Mouse (Mus musculus): ENCODE results near the gene Camta1. TPM values are rescaled to one million over a fixed set of nuclear protein-coding genes. Genes with fewer than 3 reads are reported as not detected.
A peak's percentile ranks its signal among the peaks of the same experiment; 100 is the strongest.

The Camta1 gene
- polyA plus RNA-seq, 1 experiment: 13.4 TPM

DNA sequence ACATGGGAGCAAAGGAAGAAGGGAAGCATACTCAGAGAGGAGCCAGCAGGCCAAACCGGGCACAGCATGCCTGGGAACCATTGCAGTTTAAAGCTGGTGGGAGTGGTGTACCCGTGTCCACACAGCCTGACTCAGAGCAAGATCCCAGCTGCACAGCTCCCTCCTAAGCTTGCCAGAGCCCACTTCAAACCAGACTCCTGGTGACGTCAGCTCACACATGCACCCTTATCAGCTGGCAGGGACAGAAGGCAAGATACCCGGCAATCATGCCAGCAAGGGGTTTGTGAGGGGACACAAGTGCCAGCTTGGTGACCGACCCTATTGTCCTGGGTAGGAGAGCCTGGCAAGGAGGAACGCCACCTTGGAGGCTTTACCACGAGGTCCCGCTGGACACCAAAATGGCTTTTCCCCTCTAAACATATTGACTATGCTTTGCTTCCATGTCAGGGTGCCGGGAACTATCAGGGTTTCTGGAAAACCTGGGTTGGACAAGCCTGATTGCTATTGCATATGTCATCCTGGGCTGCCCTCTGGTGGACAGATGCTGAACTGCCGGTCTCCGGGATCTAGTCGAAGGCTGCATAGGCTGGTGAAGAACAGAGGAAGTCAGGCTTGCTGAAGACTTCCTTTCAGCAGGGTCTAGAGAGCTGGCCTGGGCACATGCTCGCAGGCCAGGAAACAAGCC lies 720.3 kb downstream of the Camta1 start:
- Histone ChIP-seq H3K4me3 (replicated peaks) (peak overlapping the region; percentile 35), H3K9me3 (peaks cover 29% of the 10 kb centered on the region), H3K27me3 (replicated peaks) (peaks cover 45% of the 10 kb centered on the region), H3K4me1 (peaks cover 11% of the 10 kb centered on the region), H3K36me3 (replicated peaks; ENCODE audit: low read length) (no peaks in the 10 kb centered on the region)
- TF ChIP-seq FLI1 (IDR thresholded peaks at IDR 0.05; ENCODE audit: low read length): no peak
- TF ChIP-seq GATA1 (IDR thresholded peaks at IDR 0.05; ENCODE audit: borderline replicate concordance, low read length): no peak

DNA sequence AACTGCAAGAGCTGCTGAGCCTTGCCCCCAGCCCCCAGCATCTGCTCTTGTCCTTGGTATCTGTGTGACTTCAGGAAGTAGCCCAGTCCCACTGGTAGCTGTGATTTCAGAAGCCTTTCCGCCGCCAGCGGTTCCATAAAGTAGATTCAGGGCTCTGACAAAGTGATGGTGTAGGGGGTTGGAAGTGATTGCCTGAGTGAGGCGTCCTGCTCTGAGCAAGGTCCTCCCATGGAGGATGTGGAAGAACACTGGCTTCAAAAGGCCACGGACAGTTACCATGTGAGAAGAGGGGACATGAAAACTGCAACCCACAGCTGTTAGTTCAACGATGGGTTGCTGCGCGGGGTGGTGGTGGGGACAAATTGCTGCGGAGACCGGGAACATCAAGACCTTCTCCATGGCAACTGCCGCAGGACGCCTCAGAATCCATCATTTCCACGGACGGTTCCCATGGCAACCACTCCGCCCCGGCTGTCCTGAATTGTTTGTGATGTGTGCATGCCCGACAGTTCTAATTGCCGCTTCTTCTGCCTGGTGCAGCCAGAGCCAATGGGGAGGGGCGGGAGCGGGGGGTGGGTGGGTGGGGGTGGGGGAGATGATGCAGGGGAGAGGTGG lies 721.2 kb downstream of the Camta1 start:
- no peaks in the 10 kb centered on the region for H3K36me3 ChIP-seq (replicated peaks; ENCODE audit: low read length)
- no peak overlapping the region for H3K4me3 ChIP-seq (replicated peaks)
- peaks cover 29% of the 10 kb centered on the region for H3K9me3 ChIP-seq
- TF ChIP-seq GATA1 (IDR thresholded peaks at IDR 0.05; ENCODE audit: borderline replicate concordance, low read length): no peak
- TF ChIP-seq FLI1 (IDR thresholded peaks at IDR 0.05; ENCODE audit: low read length): no peak
- H3K4me1 ChIP-seq: peaks cover 11% of the 10 kb centered on the region
- H3K27me3 ChIP-seq (replicated peaks): peaks cover 50% of the 10 kb centered on the region

DNA sequence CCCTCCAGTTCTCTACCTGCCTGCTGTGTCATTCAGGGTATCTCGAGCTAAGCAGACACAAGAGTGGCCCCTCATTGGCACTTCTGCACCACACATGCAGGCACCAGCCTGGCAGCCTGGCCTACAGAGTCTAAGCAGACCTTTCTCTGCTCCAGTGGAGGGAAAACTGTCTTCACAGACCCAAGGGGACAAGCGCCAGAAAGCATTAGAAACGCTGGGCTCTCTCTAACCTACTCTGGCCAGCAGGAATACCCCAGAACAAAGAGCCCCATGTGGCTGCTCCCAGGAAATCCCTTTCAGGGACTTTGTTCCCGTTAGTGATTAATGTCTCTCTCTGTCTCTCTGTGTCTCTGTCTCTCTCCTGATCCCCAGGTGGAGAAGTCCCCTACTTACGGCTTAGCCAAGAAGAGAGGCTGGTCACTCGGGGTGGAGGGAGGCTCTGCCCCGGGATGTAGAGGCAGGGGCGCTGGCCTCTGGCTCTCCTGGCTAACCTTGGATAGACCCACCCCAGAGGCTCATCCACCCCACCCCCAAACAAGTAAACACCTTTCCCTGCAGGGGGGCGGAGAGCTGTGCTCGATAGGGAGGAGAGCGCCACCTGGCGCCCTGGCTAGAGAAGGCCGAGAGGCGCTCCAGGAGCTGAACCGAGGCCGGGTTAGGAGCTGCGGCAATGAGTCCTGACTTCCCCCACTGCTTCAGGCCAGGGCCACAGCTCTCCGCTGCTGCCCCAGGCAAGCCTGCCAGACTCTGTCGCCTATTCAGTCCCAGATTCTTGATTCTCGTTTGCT lies 722.4 kb downstream of the Camta1 start:
- no peak overlapping the region for H3K4me3 ChIP-seq (replicated peaks)
- H3K27me3 ChIP-seq (replicated peaks): peaks cover 55% of the 10 kb centered on the region
- no peaks in the 10 kb centered on the region for H3K36me3 ChIP-seq (replicated peaks; ENCODE audit: low read length)
- peaks cover 11% of the 10 kb centered on the region for H3K4me1 ChIP-seq
- TF ChIP-seq FLI1 (IDR thresholded peaks at IDR 0.05; ENCODE audit: low read length) (no peak), GATA1 (IDR thresholded peaks at IDR 0.05; ENCODE audit: borderline replicate concordance, low read length) (no peak)
- H3K9me3 ChIP-seq: peaks cover 18% of the 10 kb centered on the region

DNA sequence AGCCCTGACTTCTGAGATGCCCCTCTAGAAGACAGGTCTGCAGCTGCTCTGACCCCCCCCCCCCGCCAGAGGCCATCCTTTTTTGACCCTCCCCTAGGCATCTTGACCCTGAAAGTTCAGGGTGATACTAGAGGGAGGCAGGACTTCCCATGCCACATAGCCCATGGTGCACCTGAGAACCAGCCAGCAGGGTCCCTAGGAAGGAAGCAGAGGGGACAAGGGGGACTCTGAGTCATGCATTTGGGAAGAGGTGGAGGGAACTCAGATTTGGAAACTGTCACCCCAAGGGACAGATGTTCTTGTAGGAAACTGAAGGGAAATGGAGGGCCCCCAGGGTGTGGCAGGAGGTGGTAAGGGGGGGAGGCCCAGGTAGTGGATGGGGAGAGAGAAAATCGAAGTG lies 723.1 kb downstream of the Camta1 start:
- Histone ChIP-seq H3K27me3 (replicated peaks) (peaks cover 60% of the 10 kb centered on the region), H3K9me3 (peaks cover 11% of the 10 kb centered on the region), H3K4me1 (peaks cover 15% of the 10 kb centered on the region), H3K4me3 (replicated peaks) (no peak overlapping the region), H3K36me3 (replicated peaks; ENCODE audit: low read length) (no peaks in the 10 kb centered on the region)
- TF ChIP-seq GATA1 (IDR thresholded peaks at IDR 0.05; ENCODE audit: borderline replicate concordance, low read length) (no peak), FLI1 (IDR thresholded peaks at IDR 0.05; ENCODE audit: low read length) (no peak)

DNA sequence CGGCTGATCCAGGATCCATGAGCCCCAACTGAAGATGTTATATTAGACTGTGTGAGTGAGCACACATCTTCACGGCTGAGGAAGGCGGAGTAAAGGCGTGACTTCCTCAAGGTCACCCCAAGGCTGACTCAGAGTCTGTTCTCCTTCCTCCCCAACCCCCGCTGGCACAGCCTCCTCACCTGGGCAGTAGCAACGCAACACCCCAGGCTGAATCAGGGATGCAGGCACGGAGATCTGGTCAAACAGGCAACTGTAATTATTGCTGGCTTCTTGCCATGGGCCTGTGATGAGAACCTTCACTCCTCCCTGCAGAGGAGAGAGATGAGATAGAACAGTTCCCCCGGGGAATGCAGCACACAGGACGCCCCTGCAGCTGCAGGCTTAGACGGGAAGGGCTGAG lies 723.5 kb downstream of the Camta1 start:
- TF ChIP-seq GATA1 (IDR thresholded peaks at IDR 0.05; ENCODE audit: borderline replicate concordance, low read length): no peak
- no peak for TF ChIP-seq FLI1 (IDR thresholded peaks at IDR 0.05; ENCODE audit: low read length)
- Histone ChIP-seq H3K9me3 (peaks cover 7% of the 10 kb centered on the region), H3K4me3 (replicated peaks) (no peak overlapping the region), H3K4me1 (peaks cover 15% of the 10 kb centered on the region), H3K36me3 (replicated peaks; ENCODE audit: low read length) (no peaks in the 10 kb centered on the region), H3K27me3 (replicated peaks) (peaks cover 61% of the 10 kb centered on the region)

DNA sequence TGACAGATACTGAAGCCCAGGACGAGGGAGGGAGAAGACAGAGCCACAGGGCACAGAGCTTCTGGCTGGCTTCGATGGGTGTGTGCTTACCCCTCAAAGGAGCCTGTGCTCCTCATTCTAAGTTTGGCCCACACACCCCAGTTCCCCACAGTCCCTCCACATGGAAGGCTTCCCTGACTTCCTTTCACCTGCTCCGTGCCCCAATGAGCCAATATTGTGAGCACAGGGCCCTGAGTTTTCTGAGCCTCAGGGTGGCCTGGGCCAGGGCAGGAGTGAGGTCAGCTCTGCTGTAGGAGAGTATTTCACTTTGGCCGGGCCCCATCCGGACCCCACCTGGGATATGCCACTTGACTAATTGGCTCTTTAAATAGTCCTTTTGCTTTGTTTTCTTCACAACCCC lies 724.0 kb downstream of the Camta1 start:
- H3K4me1 ChIP-seq: peaks cover 15% of the 10 kb centered on the region
- H3K9me3 ChIP-seq: peaks cover 3% of the 10 kb centered on the region; the same call in 1 of the 2 replicates
- H3K27me3 ChIP-seq (replicated peaks): peaks cover 66% of the 10 kb centered on the region
- no peaks in the 10 kb centered on the region for H3K36me3 ChIP-seq (replicated peaks; ENCODE audit: low read length)
- no peak for TF ChIP-seq FLI1 (IDR thresholded peaks at IDR 0.05; ENCODE audit: low read length)
- TF ChIP-seq GATA1 (IDR thresholded peaks at IDR 0.05; ENCODE audit: borderline replicate concordance, low read length): no peak
- no peak overlapping the region for H3K4me3 ChIP-seq (replicated peaks)

DNA sequence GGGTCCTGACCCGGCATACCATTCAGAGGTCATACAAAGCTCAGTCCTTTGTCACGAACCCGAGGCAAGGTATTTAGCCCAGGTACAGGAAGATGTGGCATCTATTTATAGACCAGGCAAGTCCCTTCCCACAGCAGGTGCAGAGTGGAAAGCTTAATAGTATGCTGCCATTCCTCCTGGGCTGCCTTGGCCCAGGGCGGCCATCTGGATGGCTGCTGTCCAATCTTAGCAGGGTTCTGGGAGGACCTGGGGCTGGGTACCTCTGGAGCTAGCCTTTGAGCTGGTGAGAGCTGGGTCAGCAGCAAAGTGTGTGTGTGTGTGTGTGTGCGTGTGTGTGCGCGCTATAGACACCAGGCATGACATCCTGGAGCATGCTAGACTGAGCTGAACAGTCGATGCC lies 726.2 kb downstream of the Camta1 start:
- Histone ChIP-seq H3K4me3 (replicated peaks) (no peak overlapping the region), H3K27me3 (replicated peaks) (peaks cover 73% of the 10 kb centered on the region), H3K4me1 (0 out of 2 replicates have a peak, but pooled peaks cover 3% of the 10 kb centered on the region), H3K36me3 (replicated peaks; ENCODE audit: low read length) (no peaks in the 10 kb centered on the region), H3K9me3 (no peaks in the 10 kb centered on the region)
- no peak for TF ChIP-seq FLI1 (IDR thresholded peaks at IDR 0.05; ENCODE audit: low read length)
- TF ChIP-seq GATA1 (IDR thresholded peaks at IDR 0.05; ENCODE audit: borderline replicate concordance, low read length): no peak

DNA sequence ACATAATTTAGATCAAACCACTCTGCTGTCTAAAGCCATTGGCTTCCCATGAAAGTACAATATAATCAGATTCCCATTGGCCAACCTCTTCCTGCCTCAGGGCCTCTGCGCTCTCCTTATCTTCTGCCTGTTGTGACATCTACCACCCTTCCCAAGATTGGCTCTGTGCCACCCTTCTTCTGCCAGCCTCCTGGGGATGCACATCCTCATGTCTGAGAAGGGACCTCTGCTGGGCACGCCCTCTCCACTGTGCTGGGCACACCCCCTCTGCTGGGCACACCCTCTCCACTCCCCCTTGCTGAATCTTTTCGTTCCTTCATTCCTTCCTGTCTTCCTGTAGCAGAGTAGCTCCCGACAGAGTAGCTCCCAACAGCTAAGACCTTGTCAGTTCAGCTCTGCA lies 727.9 kb downstream of the Camta1 start:
- peaks cover 8% of the 10 kb centered on the region; the same call in 1 of the 2 replicates for H3K4me1 ChIP-seq
- TF ChIP-seq GATA1 (IDR thresholded peaks at IDR 0.05; ENCODE audit: borderline replicate concordance, low read length) (no peak), FLI1 (IDR thresholded peaks at IDR 0.05; ENCODE audit: low read length) (no peak)
- H3K27me3 ChIP-seq (replicated peaks): peaks cover 74% of the 10 kb centered on the region
- no peak overlapping the region for H3K4me3 ChIP-seq (replicated peaks)
- no peaks in the 10 kb centered on the region for H3K9me3 ChIP-seq
- no peaks in the 10 kb centered on the region for H3K36me3 ChIP-seq (replicated peaks; ENCODE audit: low read length)

DNA sequence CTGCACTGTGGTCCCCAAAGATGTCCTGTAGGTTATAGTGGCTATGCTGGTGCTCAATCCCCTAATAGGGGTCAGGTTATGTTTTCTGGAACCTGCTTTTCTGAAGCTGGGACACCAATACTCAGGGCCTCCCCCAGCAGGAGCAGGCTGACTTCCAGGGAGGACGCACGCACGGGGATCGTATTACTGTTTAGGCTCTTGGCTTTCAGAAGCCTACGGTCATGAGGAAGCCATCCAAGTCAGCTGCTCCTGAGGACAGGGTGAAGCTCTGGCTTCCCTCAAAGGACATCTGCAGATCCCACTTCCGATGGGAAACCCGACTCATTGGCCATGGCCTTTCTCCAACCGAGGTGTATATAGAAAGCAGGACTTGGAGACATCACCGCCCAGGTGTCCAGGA lies 729.2 kb downstream of the Camta1 start:
- Histone ChIP-seq H3K4me3 (replicated peaks) (no peak overlapping the region), H3K4me1 (peaks cover 13% of the 10 kb centered on the region; the same call in 1 of the 2 replicates), H3K9me3 (no peaks in the 10 kb centered on the region), H3K27me3 (replicated peaks) (peaks cover 76% of the 10 kb centered on the region), H3K36me3 (replicated peaks; ENCODE audit: low read length) (no peaks in the 10 kb centered on the region)
- TF ChIP-seq FLI1 (IDR thresholded peaks at IDR 0.05; ENCODE audit: low read length) (no peak), GATA1 (IDR thresholded peaks at IDR 0.05; ENCODE audit: borderline replicate concordance, low read length) (no peak)
